8 mouse cellular contexts compared by ENCODE assay signal in genomic region chr5:130029142-130029897, GRCm38 (mm10). TPM values are rescaled to one million over a fixed set of nuclear protein-coding genes. Genes with fewer than 3 reads are reported as not detected.
A peak's percentile ranks its signal among the peaks of the same experiment; 100 is the strongest.
DNase-seq lines count a peak whose midpoint lies in the region; ATAC-seq lines count a peak whose summit lies in the region.

Gene Asl, minus strand, starts transcription at chr5:130029247.
Gene Crcp, plus strand, starts transcription at chr5:130029290.

- H3K4me1 ChIP-seq in erythroblast, embryonic 14.5 days (ENCODE audit: control insufficient read depth), result peaks cover 55% of the 10 kb centered on the region
- no peaks in the 10 kb centered on the region; the same call in 1 of the 2 replicates for H3K4me1 ChIP-seq in heart, embryonic 11.5 days (ENCODE audit: control insufficient read depth, insufficient read depth, low read length)
- H3K4me1 ChIP-seq in kidney, embryonic 16.5 days (ENCODE audit: insufficient read depth, low read length), result peaks cover 10% of the 10 kb centered on the region

- peak; percentile 76 for ATAC-seq in heart, embryonic 11.5 days (replicated peaks; ENCODE audit: insufficient number of reproducible peaks, low FRiP score, low TSS enrichment)
- ATAC-seq in kidney, embryonic 16.5 days (ENCODE audit: low FRiP score, low TSS enrichment), result peak; percentile 81

- peak; percentile 87 for DNase-seq in CD4-positive, CD25-positive, alpha-beta regulatory T cell, adult 2 months (ENCODE audit: low read depth, low spot score)
- peak; percentile 74 for DNase-seq in brain, embryonic 18.5 days (ENCODE audit: low read depth, low spot score)
- peak; percentile 90 for DNase-seq in liver
- DNase-seq in monocyte, adult 2 months (ENCODE audit: low read depth in 1 of 2, low spot score in 2 of 2), result peak; percentile 50 to 73
- peak; percentile 86 to 87 for DNase-seq in spleen, postnatal 36 days (ENCODE audit: low spot score in 2 of 2)

- H3K4me3 ChIP-seq in erythroblast, embryonic 14.5 days (replicated peaks), result peak within 1 kb of the TSS; percentile 73
- peak within 1 kb of the TSS; percentile 63 for H3K4me3 ChIP-seq in heart, embryonic 11.5 days (ENCODE audit: low read depth, low read length)
- H3K4me3 ChIP-seq in kidney, embryonic 16.5 days (ENCODE audit: low read length), result peak within 1 kb of the TSS; percentile 73

- H3K36me3 ChIP-seq in erythroblast, embryonic 14.5 days (ENCODE audit: control insufficient read depth), result peaks cover 22% of the 10 kb centered on the region
- H3K36me3 ChIP-seq in heart, embryonic 11.5 days (ENCODE audit: control insufficient read depth, insufficient read depth, low read length), result no peaks in the 10 kb centered on the region
- H3K36me3 ChIP-seq in kidney, embryonic 16.5 days (ENCODE audit: insufficient read depth, low read length), result no peaks in the 10 kb centered on the region

- H3K4me2 ChIP-seq in heart, embryonic 11.5 days, result peak within 1 kb of the TSS; percentile 81
- H3K4me2 ChIP-seq in kidney, embryonic 16.5 days (replicated peaks; ENCODE audit: low read depth, low read length), result peak within 1 kb of the TSS; percentile 78

- H3K9me3 ChIP-seq in erythroblast, embryonic 14.5 days (ENCODE audit: control insufficient read depth, low read length), result no peaks in the 10 kb centered on the region
- H3K9me3 ChIP-seq in heart, embryonic 11.5 days (replicated peaks; ENCODE audit: control insufficient read depth, low read length), result no peaks in the 10 kb centered on the region
- no peaks in the 10 kb centered on the region for H3K9me3 ChIP-seq in kidney, embryonic 16.5 days (ENCODE audit: low read length)

- WGBS in heart, embryonic 11.5 days (ENCODE audit: insufficient replicate concordance), result 1% methylated on average over 51 of the region's 51 CpGs
- WGBS in kidney, embryonic 16.5 days, result 1% methylated on average over 51 of the region's 51 CpGs

- peak within 1 kb of the TSS; percentile 88 for H3K27ac ChIP-seq in heart, embryonic 11.5 days (ENCODE audit: low read depth, low read length)
- peak within 1 kb of the TSS; percentile 97 for H3K27ac ChIP-seq in kidney, embryonic 16.5 days (ENCODE audit: low read length)

- peaks cover 12% of the 10 kb centered on the region for H3K27me3 ChIP-seq in erythroblast, embryonic 14.5 days (ENCODE audit: control insufficient read depth)
- H3K27me3 ChIP-seq in heart, embryonic 11.5 days (ENCODE audit: control insufficient read depth, insufficient read depth, low read length), result peaks cover 3% of the 10 kb centered on the region; the same call in 1 of the 2 replicates
- no peaks in the 10 kb centered on the region for H3K27me3 ChIP-seq in kidney, embryonic 16.5 days (ENCODE audit: insufficient read depth, low read length)

- H3K9ac ChIP-seq in heart, embryonic 11.5 days (ENCODE audit: low read depth, low read length), result peak within 1 kb of the TSS; percentile 78
- peak within 1 kb of the TSS; percentile 78 for H3K9ac ChIP-seq in kidney, embryonic 16.5 days (replicated peaks; ENCODE audit: low read length)

RNA-seq across cellular contexts. Expression of gene Asl, which starts in this region (rescaled TPM):
- polyA plus RNA-seq in erythroblast, embryonic 14.5 days (2012), result 1.0 and 2.1 TPM in 2 replicates
- 18.2 and 18.6 TPM in 2 replicates for polyA plus RNA-seq in heart, embryonic 11.5 days (2014; fragmentation: Nextera tagmentation; extraction: Ambion mirVana)
- 59.2 and 73.9 TPM in 2 replicates for polyA plus RNA-seq in kidney, embryonic 16.5 days (2015; fragmentation: Nextera tagmentation; extraction: Ambion mirVana)

RNA-seq across cellular contexts. Expression of gene Crcp, which starts in this region (rescaled TPM):
- polyA plus RNA-seq in erythroblast, embryonic 14.5 days (2012), result 1.1 and 2.1 TPM in 2 replicates
- polyA plus RNA-seq in heart, embryonic 11.5 days (2014; fragmentation: Nextera tagmentation; extraction: Ambion mirVana), result 21.0 and 22.1 TPM in 2 replicates
- 43.7 and 46.2 TPM in 2 replicates for polyA plus RNA-seq in kidney, embryonic 16.5 days (2015; fragmentation: Nextera tagmentation; extraction: Ambion mirVana)

Comparison
In these comparisons a context has a peak if more than half of its experiments do, and no peak if none do; other contexts are left out.
1. Peak in every context shown above with its lines: DNase-seq, ATAC-seq, H3K4me3 ChIP-seq and H3K27ac ChIP-seq.